Mouse (Mus musculus): ENCODE results near the gene H2al1c.
"Not testable (repeated sequence)": the region's sequence is repeated elsewhere in the genome, so short reads cannot be mapped to it uniquely, and the experiment has no call there.

H2al1c gene

GRCm38 (mm10) chrX:11305355-11305754, at the start of gene H2al1c:
Gene H2al1c (plus strand): TSS chrX:11305655.
- DNase-seq (ENCODE audit: low spot score) = not testable (repeated sequence)

- DNase-seq (ENCODE audit: low spot score) = no peak
These were observed 40.5 kb upstream of the H2al1c start for GRCm38 (mm10) chrX:11264918-11265317.

- DNase-seq (ENCODE audit: low spot score) = no peak
These were observed 37.7 kb upstream of the H2al1c start for GRCm38 (mm10) chrX:11267791-11268190.

GRCm38 (mm10) chrX:11269074-11269473, 36.4 kb upstream of the H2al1c start:
- DNase-seq (ENCODE audit: low spot score) = no peak

- no peak for DNase-seq (ENCODE audit: low spot score)
These were observed 32.3 kb upstream of the H2al1c start for GRCm38 (mm10) chrX:11273190-11273589.

GRCm38 (mm10) chrX:11277083-11277482, 28.4 kb upstream of the H2al1c start:
- no peak for DNase-seq (ENCODE audit: low spot score)

GRCm38 (mm10) chrX:11280741-11281140, 24.7 kb upstream of the H2al1c start:
- DNase-seq (ENCODE audit: low spot score) = no peak

GRCm38 (mm10) chrX:11288306-11288882, 17.1 kb upstream of the H2al1c start:
- DNase-seq (ENCODE audit: low spot score) = no peak

GRCm38 (mm10) chrX:11289244-11289643, 16.2 kb upstream of the H2al1c start:
- DNase-seq (ENCODE audit: low spot score) = no peak

- not testable (repeated sequence) for DNase-seq (ENCODE audit: low spot score)
These were observed 6.5 kb upstream of the H2al1c start, which contains the start of gene H2al1a for GRCm38 (mm10) chrX:11298957-11299356. Gene H2al1a (plus strand): TSS chrX:11299257.

- not testable (repeated sequence) for DNase-seq (ENCODE audit: low spot score)
These were observed 3.3 kb upstream of the H2al1c start, which contains the start of gene H2al1b for GRCm38 (mm10) chrX:11302132-11302531. Gene H2al1b (plus strand): TSS chrX:11302432.

- not testable (repeated sequence) for DNase-seq (ENCODE audit: low spot score)
These were observed 3.1 kb downstream of the H2al1c start, which contains the start of gene H2al1d for GRCm38 (mm10) chrX:11308524-11308923. Gene H2al1d (plus strand): TSS chrX:11308824.

GRCm38 (mm10) chrX:11311634-11312033, 6.2 kb downstream of the H2al1c start, which contains the start of gene H2al1e:
Gene H2al1e (plus strand): TSS chrX:11311934.
- not testable (repeated sequence) for DNase-seq (ENCODE audit: low spot score)

GRCm38 (mm10) chrX:11314858-11315257, 9.4 kb downstream of the H2al1c start, which contains the start of gene H2al1f:
Gene H2al1f (plus strand): TSS chrX:11315158.
- DNase-seq (ENCODE audit: low spot score) = not testable (repeated sequence)

GRCm38 (mm10) chrX:11317956-11318355, 12.5 kb downstream of the H2al1c start, which contains the start of gene H2al1g:
Gene H2al1g (plus strand): TSS chrX:11318256.
- DNase-seq (ENCODE audit: low spot score) = not testable (repeated sequence)

- DNase-seq (ENCODE audit: low spot score) = not testable (repeated sequence)
These were observed 15.7 kb downstream of the H2al1c start, which contains the start of gene H2al1h for GRCm38 (mm10) chrX:11321192-11321591. Gene H2al1h (plus strand): TSS chrX:11321492.

GRCm38 (mm10) chrX:11324359-11324758, 18.9 kb downstream of the H2al1c start, which contains the start of gene H2al1i:
Gene H2al1i (plus strand): TSS chrX:11324659.
- not testable (repeated sequence) for DNase-seq (ENCODE audit: low spot score)

GRCm38 (mm10) chrX:11327522-11327921, 22.1 kb downstream of the H2al1c start, which contains the start of gene H2al1j:
Gene H2al1j (plus strand): TSS chrX:11327822.
- DNase-seq (ENCODE audit: low spot score) = not testable (repeated sequence)

- DNase-seq (ENCODE audit: low spot score) = no peak
These were observed 40.3 kb downstream of the H2al1c start for GRCm38 (mm10) chrX:11345762-11346161.

- no peak for DNase-seq (ENCODE audit: low spot score)
These were observed 41.3 kb downstream of the H2al1c start for GRCm38 (mm10) chrX:11346756-11347155.
